Mouse (Mus musculus): ENCODE measurements around the gene Tulp3.
"Not testable (repeated sequence)": the region's sequence is repeated elsewhere in the genome, so short reads cannot be mapped to it uniquely, and the experiment has no call there.

Gene Tulp3

GRCm38 (mm10) chr6:128355726-128356416, at the start of gene Tulp3:
TSS of gene Tulp3 (minus strand) at chr6:128355851.
- DNase-seq (ENCODE audit: low read depth): peak; percentile 82

DNA sequence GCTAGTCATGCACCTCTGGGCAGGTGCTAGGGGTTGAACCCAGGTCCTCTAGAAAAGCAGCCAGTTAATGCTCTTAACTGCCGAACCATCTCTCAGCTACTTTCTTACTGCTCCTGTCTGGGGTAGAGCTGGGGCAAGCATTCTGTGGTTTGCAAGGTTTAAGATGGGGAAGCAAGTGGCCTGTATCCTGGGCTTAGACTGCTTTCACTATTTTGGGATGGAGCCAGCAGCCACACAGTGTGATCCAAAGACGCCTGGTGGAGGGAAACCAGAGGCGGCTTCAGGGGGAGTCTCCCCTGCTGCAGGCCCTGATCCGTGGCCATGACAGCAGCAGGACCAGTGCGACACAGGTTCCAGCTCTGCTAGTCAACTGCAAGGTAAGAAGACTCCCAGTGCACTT, 49.1 kb upstream of the Tulp3 start:
- DNase-seq (ENCODE audit: low read depth): no peak

- no peak for DNase-seq (ENCODE audit: low read depth)
These were observed 44.0 kb upstream of the Tulp3 start for GRCm38 (mm10) chr6:128399421-128400185.

GRCm38 (mm10) chr6:128398996-128399395, 43.3 kb upstream of the Tulp3 start, which contains the start of gene Nrip2:
TSS of gene Nrip2 (plus strand) at chr6:128399296.
- DNase-seq (ENCODE audit: low read depth): no peak

DNA sequence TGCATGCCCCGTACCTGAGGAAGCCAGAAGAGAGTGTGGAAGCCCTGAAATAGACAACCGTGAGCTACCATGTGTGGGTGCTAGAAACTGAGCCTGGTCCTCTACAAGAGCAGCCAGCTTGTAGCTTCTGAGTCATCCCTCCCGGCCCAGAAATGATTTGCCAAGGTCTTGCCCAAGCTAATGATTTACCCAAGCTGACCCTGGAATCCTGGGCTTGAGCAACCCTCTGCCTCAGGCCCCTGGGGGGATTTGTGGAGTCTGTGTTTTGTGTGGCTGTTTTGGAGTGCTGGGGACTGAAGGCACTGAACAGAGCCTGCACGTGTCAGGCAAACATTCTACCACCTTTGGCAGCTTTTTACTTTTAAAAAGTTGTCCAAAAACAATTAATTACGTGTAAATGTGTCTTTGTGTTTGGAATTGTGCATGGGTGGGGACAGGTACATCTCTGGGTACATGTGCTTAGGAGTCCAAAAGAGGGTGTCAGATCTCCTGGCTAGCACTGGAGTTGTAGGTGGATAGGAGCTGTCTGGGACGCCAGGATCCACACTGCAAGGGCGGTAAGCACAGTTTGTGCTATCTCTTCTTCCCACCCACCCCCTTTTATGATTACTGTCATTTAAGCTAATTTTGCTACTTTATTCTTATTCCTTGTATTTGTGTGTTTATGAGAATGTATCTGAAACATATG, 42.1 kb upstream of the Tulp3 start:
- no peak for DNase-seq (ENCODE audit: low read depth)

- no peak for DNase-seq (ENCODE audit: low read depth)
These were observed 35.0 kb upstream of the Tulp3 start for GRCm38 (mm10) chr6:128390683-128391082.

DNA sequence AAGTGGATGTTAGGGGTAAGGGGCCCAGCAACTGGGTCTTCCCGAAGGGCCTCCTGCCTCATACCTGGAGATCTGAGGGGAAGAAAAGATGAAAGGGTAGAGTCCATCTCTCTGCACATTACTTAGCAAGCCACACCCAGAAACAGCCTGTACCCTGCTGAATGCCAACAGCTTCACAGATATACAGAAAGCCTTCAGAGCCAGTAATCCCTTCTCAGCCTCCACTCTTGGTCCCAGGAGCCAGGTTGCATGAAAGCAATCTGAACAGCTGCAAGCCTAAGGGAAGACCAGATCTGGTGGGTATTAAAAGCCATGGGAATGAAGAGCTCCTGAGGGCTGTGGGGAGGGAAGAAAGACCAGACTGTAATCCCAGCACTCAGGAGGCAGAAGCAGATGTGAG, 33.5 kb upstream of the Tulp3 start:
- DNase-seq (ENCODE audit: low read depth): no peak

DNA sequence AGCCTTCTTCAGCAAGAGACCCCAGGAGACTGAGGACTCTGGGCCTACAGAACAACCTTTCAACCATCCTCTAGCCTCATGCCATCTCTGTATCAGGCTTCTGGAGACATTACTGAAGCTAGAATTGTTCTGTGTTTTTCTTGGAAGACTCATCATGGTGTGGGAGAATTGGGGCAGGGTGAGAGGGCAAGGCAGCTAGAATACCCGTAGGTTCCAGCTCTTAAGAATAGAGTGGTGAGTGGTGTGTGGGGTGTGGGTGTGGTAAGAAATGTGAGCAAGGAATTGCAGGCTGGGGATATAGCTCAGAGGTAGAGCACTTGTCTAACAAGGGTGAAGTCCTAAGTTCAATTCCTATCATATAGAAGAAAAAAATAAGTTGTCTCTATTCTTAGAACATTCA, 29.4 kb upstream of the Tulp3 start:
- no peak for DNase-seq (ENCODE audit: low read depth)

GRCm38 (mm10) chr6:128383752-128384151, 28.1 kb upstream of the Tulp3 start:
- no peak for DNase-seq (ENCODE audit: low read depth)

GRCm38 (mm10) chr6:128381254-128381653, 25.6 kb upstream of the Tulp3 start:
- DNase-seq (ENCODE audit: low read depth): no peak

GRCm38 (mm10) chr6:128380594-128381167, 25.0 kb upstream of the Tulp3 start:
- DNase-seq (ENCODE audit: low read depth): not testable (repeated sequence)

DNA sequence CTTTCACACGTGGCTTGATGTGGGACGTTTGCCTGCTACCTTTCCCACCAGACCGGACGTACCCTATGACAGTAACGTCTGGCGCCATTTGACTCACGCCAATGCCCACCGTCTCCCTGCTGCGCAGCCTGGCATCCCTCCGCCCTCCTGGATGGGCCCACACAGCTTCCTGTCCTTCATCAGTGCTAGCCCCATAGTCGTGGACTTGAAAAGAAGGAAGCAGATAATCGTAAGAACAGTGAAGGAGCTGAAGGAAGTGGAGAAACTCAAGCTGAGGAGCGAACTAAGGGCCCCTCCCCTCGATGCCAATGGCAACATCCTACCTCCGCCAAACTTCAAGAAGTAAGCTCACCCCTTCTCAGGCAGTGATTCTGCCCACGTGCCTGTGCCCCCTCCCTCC, 24.0 kb upstream of the Tulp3 start:
- no peak for DNase-seq (ENCODE audit: low read depth)

GRCm38 (mm10) chr6:128376371-128377085, 20.9 kb upstream of the Tulp3 start:
- no peak for DNase-seq (ENCODE audit: low read depth)

- DNase-seq (ENCODE audit: low read depth): no peak
These were observed 19.5 kb upstream of the Tulp3 start, which contains the start of the genes Tex52 and Gm44596 for GRCm38 (mm10) chr6:128375192-128375591. TSS of gene Tex52 (plus strand) at chr6:128375456. TSS of gene Gm44596 (plus strand) at chr6:128375503.

DNA sequence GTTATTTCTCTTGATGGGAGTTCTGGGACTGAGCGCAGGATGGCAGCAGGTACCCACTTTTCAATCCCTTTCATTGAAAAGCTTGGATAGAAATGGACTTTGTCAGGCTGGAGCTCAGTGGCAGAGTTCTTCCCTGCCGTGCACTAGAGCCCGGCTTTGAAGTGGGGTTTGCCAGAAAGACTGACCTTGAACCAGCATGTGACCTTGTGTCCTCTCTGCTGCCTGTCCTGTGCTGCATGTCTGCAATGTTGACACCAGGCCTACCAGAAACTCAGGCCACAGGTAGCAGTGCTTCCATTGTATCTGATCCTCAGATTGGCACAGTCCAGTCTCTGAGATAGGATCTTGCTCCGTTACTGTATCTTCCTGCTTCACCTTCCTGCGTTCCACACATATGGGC, 14.4 kb upstream of the Tulp3 start:
- DNase-seq (ENCODE audit: low read depth): no peak

DNA sequence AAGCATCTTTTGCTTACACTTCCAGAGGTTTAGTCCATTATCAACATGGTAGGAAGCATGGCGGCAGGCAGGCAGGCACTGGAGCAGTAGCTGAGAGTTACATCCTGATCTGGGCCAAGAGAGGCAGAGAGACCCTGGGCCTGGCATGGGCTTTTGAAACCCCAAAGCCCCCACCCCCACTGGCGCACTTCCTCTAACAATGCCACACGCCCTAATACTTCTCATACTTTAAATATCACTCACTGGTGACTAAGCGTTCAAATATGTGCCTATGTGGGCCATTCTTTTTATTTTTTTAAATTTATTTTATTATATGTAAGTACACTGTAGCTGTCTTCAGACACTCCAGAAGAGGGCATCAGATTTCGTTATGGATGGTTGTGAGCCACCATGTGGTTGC, 10.8 kb upstream of the Tulp3 start:
- DNase-seq (ENCODE audit: low read depth): no peak

DNA sequence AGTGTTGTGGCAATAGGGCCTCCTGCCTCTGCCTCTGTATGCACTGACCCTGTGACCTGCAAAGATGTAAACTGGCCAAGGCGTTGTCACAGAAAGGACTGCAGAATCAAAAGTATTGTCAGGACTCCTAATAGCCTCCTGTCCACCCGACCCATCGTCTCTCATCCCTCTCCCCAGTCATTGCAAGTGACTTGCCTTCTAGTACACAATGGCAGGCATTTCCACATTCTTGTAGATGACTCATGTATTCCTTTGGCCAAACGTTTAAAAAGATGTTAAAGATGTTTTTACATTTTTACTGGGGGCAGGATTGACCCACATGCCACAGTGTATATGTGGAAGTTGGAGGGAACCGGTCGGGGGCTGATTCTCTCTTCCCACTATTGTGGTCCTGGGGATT, 9.1 kb upstream of the Tulp3 start:
- no peak for DNase-seq (ENCODE audit: low read depth)

- DNase-seq (ENCODE audit: low read depth): no peak
These were observed 7.6 kb upstream of the Tulp3 start for GRCm38 (mm10) chr6:128363007-128363825.

DNA sequence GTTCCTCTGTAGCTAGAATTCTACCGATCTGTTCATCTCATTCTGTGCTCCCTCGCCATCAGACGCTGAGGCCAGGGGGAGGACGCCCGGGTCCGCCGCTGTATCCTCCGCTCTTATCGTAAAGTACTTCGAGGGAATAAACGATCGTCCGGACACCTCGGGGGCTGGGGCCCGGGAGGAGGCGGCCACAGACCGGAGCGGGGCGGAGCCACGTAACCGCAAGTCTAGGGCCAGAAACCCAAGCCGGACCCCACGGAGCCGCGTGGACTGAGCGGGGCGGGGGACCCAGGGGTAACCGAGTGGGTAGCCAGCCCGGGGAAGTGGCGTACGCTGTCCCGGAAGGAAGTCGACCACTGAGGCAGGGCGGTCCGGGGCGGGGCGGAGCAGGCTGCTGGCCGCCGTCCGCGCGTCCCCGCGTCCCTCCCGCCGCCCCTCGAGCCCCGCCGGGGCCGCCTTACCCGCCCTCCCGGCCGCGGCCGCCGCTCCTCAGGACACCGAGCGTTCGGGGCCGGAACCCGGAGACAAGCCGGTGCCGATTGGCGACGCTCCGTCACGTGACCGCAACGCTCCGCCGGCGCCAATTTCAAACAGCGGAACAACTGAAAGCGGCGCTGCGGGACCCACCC, 6.8 kb upstream of the Tulp3 start, which contains the start of the genes Rhno1 and Foxm1:
Rhno1 (minus strand) TSS at position 531 of the 626 bp plus-strand sequence.
Foxm1 (plus strand) TSS at position 587 of the 626 bp plus-strand sequence.
- DNase-seq (ENCODE audit: low read depth): peak; percentile 67

- DNase-seq (ENCODE audit: low read depth): no peak
These were observed 6.2 kb upstream of the Tulp3 start for GRCm38 (mm10) chr6:128361901-128362300.

Measured in c-Kit-positive CD71-positive TER-119-negative erythroid progenitor cells, embryonic 14.5 days (primary cell).